Mouse (Mus musculus) G1E (cell line): Measurements from ENCODE around the gene H2-M10.2. TPM values are rescaled to one million over a fixed set of nuclear protein-coding genes. Genes with fewer than 3 reads are reported as not detected.

ENCODE experiments used
- ATAC-seq: 2 replicates; pipeline ENCODE4 v1.8.0; 2016; ENCODE audit warnings: mild to moderate bottlenecking; ENCODE audit not compliant: insufficient number of reproducible peaks, poor library complexity, low FRiP score, severe bottlenecking; ENCODE audit errors: extremely low read depth
- DNase-seq: peaks from one replicate; pipeline ENCODE4 v3.0.0; 2012; ENCODE audit warnings: low spot score
- H3K27me3 ChIP-seq: 2 replicates; pipeline ENCODE4 v1.6.1; 2012; ENCODE audit warnings: mild to moderate bottlenecking, low read length, inconsistent platforms; ENCODE audit not compliant: insufficient read depth
- H3K36me3 ChIP-seq: replicated peaks from 2 replicates; pipeline ENCODE3; 2012; ENCODE audit warnings: mild to moderate bottlenecking, inconsistent platforms
- H3K4me1 ChIP-seq: 2 replicates; pipeline ENCODE4 v1.6.1; 2012; ENCODE audit warnings: low read depth, low read length, inconsistent platforms, mixed read lengths; ENCODE audit not compliant: insufficient read depth
- H3K4me3 ChIP-seq: 2 replicates; pipeline ENCODE4 v1.5.1; 2012; ENCODE audit warnings: low read depth, mild to moderate bottlenecking, inconsistent platforms, low read length, moderate library complexity, mixed read lengths
- H3K9me3 ChIP-seq: replicated peaks from 2 replicates; pipeline ENCODE4 v1.6.1; 2012; ENCODE audit warnings: inconsistent platforms
- CTCF ChIP-seq: IDR thresholded peaks from 2 replicates; pipeline ENCODE4 v1.5.1; 2012; ENCODE audit warnings: low read depth, low read length, inconsistent platforms, mixed read lengths
- GATA1 ChIP-seq: IDR thresholded peaks from 2 replicates; pipeline ENCODE4 v1.6.1; 2012; ENCODE audit warnings: borderline replicate concordance, low read length, inconsistent platforms, mixed read lengths
- GATA2 ChIP-seq: IDR thresholded peaks from 2 replicates; pipeline ENCODE4 v1.6.1; 2012; ENCODE audit warnings: low read depth, low read length, inconsistent platforms, borderline replicate concordance
- POLR2AphosphoS5 ChIP-seq: IDR thresholded peaks from 2 replicates; pipeline ENCODE4 v1.6.1; 2012; ENCODE audit warnings: low read depth, low read length, inconsistent platforms; ENCODE audit not compliant: insufficient replicate concordance
- TAL1 ChIP-seq: conservative IDR thresholded peaks from 2 replicates; pipeline ENCODE4 v1.6.1; 2012; ENCODE audit warnings: low read depth, low read length, inconsistent platforms, mixed read lengths
- polyA plus RNA-seq: library from polyadenylated mRNA; stranded (reverse); fragments of >175 nt; gene quantifications from 2 replicates; pipeline ENCODE4 v1.2.3, GENCODE M21; 2012
- total RNA-seq, 2 experiments: library from RNA; stranded (forward) in 1 of 2; stranded (reverse) in 1 of 2; fragments of 200-1000 nt in 1 of 2; fragments of >200 nt in 1 of 2; fragmentation: Nextera tagmentation in 1 of 2; gene quantifications; 2 replicates each; pipeline ENCODE4 v1.2.3; 2014 to 2017

Gene H2-M10.2
- total and polyA plus RNA-seq, 3 experiments, result not detected

- Histone ChIP-seq H3K27me3 (peaks cover 7% of the 10 kb centered on the region; the same call in 1 of the 2 replicates), H3K36me3 (peaks cover 46% of the 10 kb centered on the region), H3K4me1 (no peaks in the 10 kb centered on the region), H3K9me3 (no peaks in the 10 kb centered on the region), H3K4me3 (no peak overlapping the region)
- TF ChIP-seq TAL1, result no peak
- TF ChIP-seq CTCF, result no peak
- TF ChIP-seq GATA1, result no peak
- no peak for TF ChIP-seq POLR2AphosphoS5
- no peak for TF ChIP-seq GATA2
- ATAC-seq (no peak), DNase-seq (no peak)
Measured at GRCm38 (mm10) chr17:36281521-36282245, 4.6 kb downstream of the H2-M10.2 start.

DNA sequence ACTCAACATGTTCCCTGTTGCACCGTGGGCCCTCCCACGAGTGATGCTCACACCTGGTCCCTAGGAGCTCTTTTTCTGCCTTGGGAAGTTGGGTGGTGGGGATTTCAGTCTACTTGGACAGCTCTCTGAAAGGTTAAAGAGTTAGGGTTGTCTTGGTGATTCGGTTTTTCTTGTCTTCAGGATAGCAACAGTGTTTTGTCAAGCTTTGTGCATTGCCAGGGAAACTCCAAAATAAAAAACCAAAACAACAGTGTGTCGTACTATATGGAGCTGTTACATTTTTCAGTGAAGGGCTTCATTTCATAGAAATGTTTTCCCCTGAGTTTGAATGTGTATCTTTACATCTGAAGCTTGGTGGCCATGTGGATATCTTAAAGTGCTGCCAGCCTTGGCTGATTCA lies 11.5 kb downstream of the H2-M10.2 start:
- ATAC-seq, result no peak

GRCm38 (mm10) chr17:36273796-36274195 lies 12.5 kb downstream of the H2-M10.2 start:
- H3K36me3 ChIP-seq, result peaks cover 67% of the 10 kb centered on the region
- TF ChIP-seq TAL1, result no peak
- TF ChIP-seq POLR2AphosphoS5, result no peak
- TF ChIP-seq GATA1, result no peak
- TF ChIP-seq CTCF, result no peak
- TF ChIP-seq GATA2, result no peak
- DNase-seq, result no peak

More for the DNA sequence above, 11.5 kb downstream of the H2-M10.2 start:
- no peak overlapping the region for H3K4me3 ChIP-seq
- TF ChIP-seq TAL1 (no peak), GATA1 (no peak), GATA2 (no peak), CTCF (no peak), POLR2AphosphoS5 (no peak)
- H3K27me3 ChIP-seq, result no peaks in the 10 kb centered on the region
- H3K9me3 ChIP-seq, result no peaks in the 10 kb centered on the region
- peaks cover 66% of the 10 kb centered on the region for H3K36me3 ChIP-seq
- peaks cover 42% of the 10 kb centered on the region for H3K4me1 ChIP-seq
- no peak for DNase-seq

GRCm38 (mm10) chr17:36272643-36273366 lies 13.5 kb downstream of the H2-M10.2 start:
- Histone ChIP-seq H3K36me3 (peaks cover 68% of the 10 kb centered on the region), H3K4me3 (peak overlapping the region; percentile 98; the same call in 1 of the 2 replicates), H3K27me3 (no peaks in the 10 kb centered on the region), H3K9me3 (no peaks in the 10 kb centered on the region), H3K4me1 (peaks cover 48% of the 10 kb centered on the region)
- ATAC-seq (no peak), DNase-seq (no peak)
- no peak for TF ChIP-seq TAL1

More at GRCm38 (mm10) chr17:36273796-36274195, 12.5 kb downstream of the H2-M10.2 start:
- Histone ChIP-seq H3K4me1 (peaks cover 45% of the 10 kb centered on the region), H3K4me3 (no peak overlapping the region), H3K9me3 (no peaks in the 10 kb centered on the region), H3K27me3 (no peaks in the 10 kb centered on the region)
- no peak for ATAC-seq

GRCm38 (mm10) chr17:36271586-36272256 lies 14.6 kb downstream of the H2-M10.2 start, which contains the start of gene Trim39:
Trim39 (minus strand) TSS chr17:36272247.
- no peak for TF ChIP-seq TAL1
- TF ChIP-seq POLR2AphosphoS5, result no peak
- no peak for TF ChIP-seq GATA2
- no peak for TF ChIP-seq GATA1
- TF ChIP-seq CTCF, result no peak
- H3K36me3 ChIP-seq, result peaks cover 73% of the 10 kb centered on the region
- DNase-seq (peak; percentile 88), ATAC-seq (peak; percentile 61; the same call in 1 of the 2 replicates)
- peak within 1 kb of the TSS; percentile 98 for H3K4me3 ChIP-seq
- peaks cover 48% of the 10 kb centered on the region for H3K4me1 ChIP-seq
- H3K27me3 ChIP-seq, result no peaks in the 10 kb centered on the region
- H3K9me3 ChIP-seq, result no peaks in the 10 kb centered on the region
